Mouse (Mus musculus) hindbrain, postnatal 0 days (tissue): ENCODE measurements around the gene Sec24a. TPM values are rescaled to one million over a fixed set of nuclear protein-coding genes. Genes with fewer than 3 reads are reported as not detected.

Experiments used
- ATAC-seq: fragments of 200-750 bp; cut with Nextera tagmentation; 2 replicates; pipeline ENCODE4 v1.8.0; 2017; ENCODE audit warnings: mild to moderate bottlenecking, moderate TSS enrichment, moderate library complexity
- DNase-seq: peaks from one replicate; pipeline ENCODE4 v3.0.0-alpha.2; 2015; ENCODE audit warnings: low spot score
- H3K27ac ChIP-seq: fragments of 300-500 bp; sonication (generic); 2 replicates; pipeline ENCODE4 v1.5.1; 2014; ENCODE audit warnings: mild to moderate bottlenecking
- H3K27me3 ChIP-seq: fragments of 300-500 bp; sonication (generic); 2 replicates; pipeline ENCODE4 v1.6.1; 2014; ENCODE audit warnings: low read length, mixed read lengths; ENCODE audit not compliant: insufficient read depth
- H3K36me3 ChIP-seq: fragments of 300-500 bp; sonication (generic); 2 replicates; pipeline ENCODE4 v1.6.1; 2014; ENCODE audit warnings: low read length, mixed read lengths; ENCODE audit not compliant: insufficient read depth
- H3K4me1 ChIP-seq: fragments of 300-500 bp; sonication (generic); 2 replicates; pipeline ENCODE4 v1.6.1; 2014; ENCODE audit warnings: antibody characterized with exemption, low read length, mixed read lengths; ENCODE audit not compliant: insufficient read depth
- H3K4me2 ChIP-seq: fragments of 300-500 bp; sonication (generic); 2 replicates; pipeline ENCODE4 v1.6.1; 2014; ENCODE audit warnings: low read depth, mild to moderate bottlenecking, low read length, moderate library complexity, mixed read lengths
- H3K4me3 ChIP-seq: fragments of 300-500 bp; sonication (generic); 2 replicates; pipeline ENCODE4 v1.5.1; 2014; ENCODE audit warnings: low read length
- H3K9ac ChIP-seq: fragments of 300-500 bp; sonication (generic); replicated peaks from 2 replicates; pipeline ENCODE4 v1.6.1; 2014; ENCODE audit warnings: mild to moderate bottlenecking, low read length, moderate library complexity, mixed read lengths
- H3K9me3 ChIP-seq: fragments of 300-500 bp; sonication (generic); 2 replicates; pipeline ENCODE4 v1.6.1; 2016; ENCODE audit warnings: low read length, mixed read lengths
- CTCF ChIP-seq: IDR thresholded peaks from 2 replicates; pipeline ENCODE4 v1.5.1; 2016; ENCODE audit warnings: antibody characterized with exemption, control low read depth, low read depth
- WGBS: fragments of 180-500 bp; shearing (Covaris S2); extraction: QIAGEN DNeasy Blood & Tissue Kit; methylation state at CpG from one replicate; pipeline ENCODE4 v1.1.7; 2014; 5-methylcytosine and 5-hydroxymethylcytosine counted together
- polyA plus RNA-seq: library from polyadenylated mRNA; unstranded; fragments of >200 nt; fragmentation: Nextera tagmentation; extraction: Ambion mirVana; gene quantifications from 2 replicates; pipeline ENCODE4 v1.2.1, GENCODE M21; 2015
- total RNA-seq: library from RNA; depleted of rRNA; stranded (reverse); fragments of >200 nt; gene quantifications from 2 replicates; pipeline ENCODE4 v1.2.3, GENCODE M21; 2014

Gene Sec24a
- total and polyA plus RNA-seq, 2 experiments from 2014 or later = 10.6 to 13.9 TPM

- TF ChIP-seq CTCF = no peak
- H3K4me1 ChIP-seq = no peaks in the 10 kb centered on the region; the same call in 1 of the 2 replicates
- ATAC-seq (peak; percentile 99), DNase-seq (peak; percentile 100)
- peak within 1 kb of the TSS; percentile 69 for H3K9ac ChIP-seq
- under 1% methylated on average over 60 of the region's 60 CpGs for WGBS
- H3K9me3 ChIP-seq = no peaks in the 10 kb centered on the region
- H3K27ac ChIP-seq = peak within 1 kb of the TSS; percentile 99
- no peaks in the 10 kb centered on the region for H3K27me3 ChIP-seq
- H3K36me3 ChIP-seq = peaks cover 3% of the 10 kb centered on the region; the same call in 1 of the 2 replicates
- peak within 1 kb of the TSS; percentile 86 for H3K4me2 ChIP-seq
- peak within 1 kb of the TSS; percentile 79 for H3K4me3 ChIP-seq
These were observed 74.8 kb downstream of the Sec24a start, which contains the start of gene 0610009B22Rik for GRCm38 (mm10) chr11:51688330-51689328. TSS of gene 0610009B22Rik (minus strand) at chr11:51688874.

GRCm38 (mm10) chr11:51681976-51682374, 81.5 kb downstream of the Sec24a start:
- TF ChIP-seq CTCF = no peak
- Histone ChIP-seq H3K4me3 (no peak overlapping the region), H3K4me2 (no peak overlapping the region), H3K9ac (no peak overlapping the region), H3K9me3 (no peaks in the 10 kb centered on the region), H3K36me3 (no peaks in the 10 kb centered on the region), H3K27ac (no peak overlapping the region), H3K4me1 (no peaks in the 10 kb centered on the region), H3K27me3 (no peaks in the 10 kb centered on the region)
- DNase-seq (no peak), ATAC-seq (no peak)
- WGBS = 39% methylated on average over 8 of the region's 8 CpGs

DNA sequence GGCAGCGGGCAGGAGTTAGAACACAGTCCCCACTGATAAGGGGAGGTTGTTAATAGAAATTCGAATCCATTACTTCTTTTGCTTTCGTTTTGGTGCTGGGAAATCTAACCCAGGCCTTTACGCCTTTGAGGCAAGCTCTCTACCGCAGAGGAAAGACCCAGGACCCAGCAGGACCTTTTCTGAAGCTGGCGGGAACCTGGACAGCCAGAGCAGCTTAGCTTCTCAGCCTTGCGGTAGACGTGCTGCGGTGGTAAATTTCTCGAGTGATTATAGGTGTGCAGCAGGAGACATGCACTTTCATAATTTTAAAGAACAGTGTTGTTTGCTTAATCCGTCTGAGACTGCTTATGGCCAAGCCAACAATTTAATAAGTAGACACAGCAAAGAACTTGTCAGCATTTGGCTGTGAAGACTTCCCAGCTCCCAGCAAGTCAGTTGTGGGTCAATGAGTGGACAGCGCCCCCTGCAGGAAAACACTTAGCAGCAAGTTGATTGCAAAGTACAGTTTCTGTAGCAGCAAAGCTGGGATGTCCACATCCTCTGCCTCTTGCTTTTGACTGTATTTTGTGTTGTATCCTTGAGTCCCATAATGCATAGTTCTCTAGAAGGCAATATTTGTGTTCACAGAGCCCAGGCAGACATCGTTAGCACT, 82.0 kb downstream of the Sec24a start:
- H3K9me3 ChIP-seq = no peaks in the 10 kb centered on the region
- H3K4me3 ChIP-seq = no peak overlapping the region; the same call in 1 of the 2 replicates
- peak; percentile 32; the same call in 1 of the 2 replicates for ATAC-seq
- no peaks in the 10 kb centered on the region for H3K36me3 ChIP-seq
- peak; percentile 93 for DNase-seq
- H3K4me1 ChIP-seq = no peaks in the 10 kb centered on the region
- 29% methylated on average over 13 of the region's 13 CpGs for WGBS
- H3K27me3 ChIP-seq = no peaks in the 10 kb centered on the region
- no peak overlapping the region for H3K27ac ChIP-seq
- H3K4me2 ChIP-seq = 0 out of 2 replicates have a peak overlapping the region, but pooled peaks have one; percentile 10
- H3K9ac ChIP-seq = no peak overlapping the region
- TF ChIP-seq CTCF = peak; percentile 94

GRCm38 (mm10) chr11:51679466-51679865, 84.0 kb downstream of the Sec24a start:
- Histone ChIP-seq H3K4me3 (no peak overlapping the region), H3K27ac (no peak overlapping the region), H3K36me3 (no peaks in the 10 kb centered on the region), H3K9me3 (no peaks in the 10 kb centered on the region), H3K4me1 (no peaks in the 10 kb centered on the region), H3K9ac (no peak overlapping the region), H3K27me3 (no peaks in the 10 kb centered on the region), H3K4me2 (no peak overlapping the region)
- WGBS = 71% methylated on average over 3 of the region's 3 CpGs
- no peak for ATAC-seq
- no peak for DNase-seq
- TF ChIP-seq CTCF = no peak

GRCm38 (mm10) chr11:51677737-51678418, 85.6 kb downstream of the Sec24a start:
- WGBS = 78% methylated on average over 6 of the region's 6 CpGs
- no peak overlapping the region for H3K4me3 ChIP-seq
- TF ChIP-seq CTCF = no peak

DNA sequence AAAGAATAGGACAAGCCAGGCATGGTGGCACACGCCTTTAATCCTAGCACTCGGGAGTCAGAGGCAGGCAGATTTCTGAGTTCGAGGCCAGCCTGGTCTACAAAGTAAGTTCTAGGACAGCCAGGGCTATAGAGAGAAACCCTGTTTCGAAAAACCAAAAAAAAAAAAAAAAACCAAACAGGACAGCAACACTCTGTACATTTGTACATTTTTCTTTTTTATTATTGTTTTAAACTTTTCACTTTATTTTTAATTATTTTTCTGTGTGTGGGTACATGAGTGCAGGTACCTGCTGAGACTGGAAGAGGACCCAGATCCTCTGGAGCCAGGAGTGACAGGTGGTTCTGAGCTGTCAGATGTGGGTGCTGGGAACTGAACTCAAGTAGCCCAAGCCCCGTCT, 88.0 kb downstream of the Sec24a start:
- WGBS = 84% methylated on average over 5 of the region's 5 CpGs
- Histone ChIP-seq H3K27me3 (no peaks in the 10 kb centered on the region), H3K4me1 (no peaks in the 10 kb centered on the region), H3K4me2 (no peak overlapping the region), H3K27ac (no peak overlapping the region), H3K9ac (no peak overlapping the region), H3K9me3 (no peaks in the 10 kb centered on the region), H3K36me3 (no peaks in the 10 kb centered on the region), H3K4me3 (no peak overlapping the region)
- DNase-seq (no peak), ATAC-seq (no peak)
- no peak for TF ChIP-seq CTCF

More at GRCm38 (mm10) chr11:51677737-51678418, 85.6 kb downstream of the Sec24a start:
- Histone ChIP-seq H3K36me3 (no peaks in the 10 kb centered on the region), H3K4me1 (no peaks in the 10 kb centered on the region), H3K9ac (no peak overlapping the region), H3K9me3 (no peaks in the 10 kb centered on the region), H3K4me2 (no peak overlapping the region), H3K27me3 (no peaks in the 10 kb centered on the region), H3K27ac (no peak overlapping the region)
- no peak for DNase-seq
- ATAC-seq = no peak
